Mouse (Mus musculus) thymus, adult 2 months (tissue): ENCODE results near the gene Imp3. TPM values are rescaled to one million over a fixed set of nuclear protein-coding genes. Genes with fewer than 3 reads are reported as not detected.
"Not testable (repeated sequence)": the region's sequence is repeated elsewhere in the genome, so short reads cannot be mapped to it uniquely, and the experiment has no call there.

Experiments
- DNase-seq: peaks from one replicate; pipeline ENCODE4 v3.0.0; 2021
- H3K27ac ChIP-seq: fragments of 200-500 bp; 2 replicates; pipeline ENCODE4 v1.5.1; 2012; ENCODE audit warnings: low read length, control low read depth; ENCODE audit not compliant: control insufficient read depth, insufficient read depth
- H3K27me3 ChIP-seq: fragments of 200-500 bp; 2 replicates; pipeline ENCODE4 v1.6.1; 2012; ENCODE audit warnings: mild to moderate bottlenecking, low read length, moderate library complexity, mixed read lengths; ENCODE audit not compliant: control insufficient read depth, insufficient read depth
- H3K36me3 ChIP-seq: fragments of 200-500 bp; 2 replicates; pipeline ENCODE4 v1.6.1; 2012; ENCODE audit warnings: mild to moderate bottlenecking, low read length, moderate library complexity; ENCODE audit not compliant: control insufficient read depth, insufficient read depth
- H3K4me1 ChIP-seq: fragments of 200-500 bp; replicated peaks from 2 replicates; pipeline ENCODE4 v1.6.1; 2012; ENCODE audit warnings: low read length; ENCODE audit not compliant: control insufficient read depth, insufficient read depth
- H3K4me3 ChIP-seq: fragments of 200-500 bp; 2 replicates; pipeline ENCODE4 v1.5.1; 2012; ENCODE audit warnings: mild to moderate bottlenecking, low read length, control low read depth, moderate library complexity; ENCODE audit not compliant: control insufficient read depth, insufficient read depth
- CTCF ChIP-seq: fragments of 200-500 bp; IDR thresholded peaks from 2 replicates; pipeline ENCODE4 v1.5.1; 2012; ENCODE audit warnings: mild to moderate bottlenecking, control low read depth, low read length, moderate library complexity, borderline replicate concordance; ENCODE audit not compliant: control insufficient read depth, poor library complexity, insufficient read depth; ENCODE audit errors: extremely low read depth
- POLR2A ChIP-seq: fragments of 200-500 bp; IDR thresholded peaks from 2 replicates; pipeline ENCODE4 v1.6.1; 2012; ENCODE audit warnings: mild to moderate bottlenecking, low read length, control low read depth, moderate library complexity; ENCODE audit not compliant: control insufficient read depth, poor library complexity, insufficient read depth; ENCODE audit errors: extremely low read depth
- WGBS: fragments of 180-500 bp; shearing (Covaris S2); methylation state at CpG from one replicate; pipeline ENCODE4 v1.1.7; 2018; 5-methylcytosine and 5-hydroxymethylcytosine counted together
- polyA plus RNA-seq: library from polyadenylated mRNA; depleted of rRNA; stranded (reverse); fragments of >200 nt; gene quantifications from 2 replicates; pipeline ENCODE4 v1.2.3, GENCODE M21; 2012

Imp3 gene
- polyA plus RNA-seq, 1 experiment, result 327 TPM

- no peak for TF ChIP-seq CTCF
- no peak for TF ChIP-seq POLR2A
- H3K4me3 ChIP-seq, result no peak overlapping the region
- no peaks in the 10 kb centered on the region for H3K27me3 ChIP-seq
- H3K27ac ChIP-seq, result no peak overlapping the region
- no peaks in the 10 kb centered on the region for H3K36me3 ChIP-seq
- DNase-seq, result no peak
- 78% methylated on average over 9 of the region's 9 CpGs for WGBS
- no peaks in the 10 kb centered on the region for H3K4me1 ChIP-seq
Measured at GRCm38 (mm10) chr9:56907549-56907948, 29.7 kb upstream of the Imp3 start.

GRCm38 (mm10) chr9:56909991-56910390 lies 27.3 kb upstream of the Imp3 start:
- WGBS, result 47% methylated on average over 4 of the region's 4 CpGs
- not testable (repeated sequence) for H3K27ac ChIP-seq, H3K27me3 ChIP-seq, H3K4me1 ChIP-seq, H3K4me3 ChIP-seq, DNase-seq, H3K36me3 ChIP-seq

GRCm38 (mm10) chr9:56911017-56911416 lies 26.3 kb upstream of the Imp3 start:
- H3K27ac ChIP-seq, result no peak overlapping the region
- WGBS, result 60% methylated on average over 1 of the region's 1 CpGs
- no peaks in the 10 kb centered on the region for H3K36me3 ChIP-seq
- no peak overlapping the region for H3K4me3 ChIP-seq
- TF ChIP-seq POLR2A, result no peak
- no peak for TF ChIP-seq CTCF
- no peaks in the 10 kb centered on the region for H3K27me3 ChIP-seq
- DNase-seq, result no peak
- H3K4me1 ChIP-seq, result no peaks in the 10 kb centered on the region

- no peaks in the 10 kb centered on the region for H3K4me1 ChIP-seq
- TF ChIP-seq CTCF, result no peak
- no peak for TF ChIP-seq POLR2A
- H3K36me3 ChIP-seq, result no peaks in the 10 kb centered on the region
- no peaks in the 10 kb centered on the region for H3K27me3 ChIP-seq
- H3K27ac ChIP-seq, result no peak overlapping the region
- no peak overlapping the region for H3K4me3 ChIP-seq
- DNase-seq, result no peak
- 94% methylated on average over 9 of the region's 9 CpGs for WGBS
Measured at GRCm38 (mm10) chr9:56913991-56914390, 23.3 kb upstream of the Imp3 start.

- 81% methylated on average over 1 of the region's 1 CpGs for WGBS
- H3K36me3 ChIP-seq, result no peaks in the 10 kb centered on the region
- TF ChIP-seq CTCF (no peak), POLR2A (no peak)
- no peak overlapping the region for H3K27ac ChIP-seq
- DNase-seq, result no peak
- H3K4me1 ChIP-seq, result no peaks in the 10 kb centered on the region
- no peaks in the 10 kb centered on the region for H3K27me3 ChIP-seq
- no peak overlapping the region for H3K4me3 ChIP-seq
Measured at GRCm38 (mm10) chr9:56915116-56915515, 22.2 kb upstream of the Imp3 start.

- Histone ChIP-seq H3K36me3 (no peaks in the 10 kb centered on the region), H3K27ac (no peak overlapping the region), H3K4me1 (no peaks in the 10 kb centered on the region), H3K27me3 (no peaks in the 10 kb centered on the region), H3K4me3 (no peak overlapping the region)
- no peak for DNase-seq
- WGBS, result 88% methylated on average over 5 of the region's 5 CpGs
- TF ChIP-seq POLR2A (no peak), CTCF (no peak)
Measured at GRCm38 (mm10) chr9:56915695-56916410, 21.4 kb upstream of the Imp3 start.

- Histone ChIP-seq H3K4me1 (no peaks in the 10 kb centered on the region), H3K4me3 (no peak overlapping the region), H3K27ac (no peak overlapping the region), H3K27me3 (no peaks in the 10 kb centered on the region), H3K36me3 (no peaks in the 10 kb centered on the region)
- 92% methylated on average over 2 of the region's 2 CpGs for WGBS
- no peak for DNase-seq
- TF ChIP-seq POLR2A (no peak), CTCF (no peak)
Measured at GRCm38 (mm10) chr9:56917131-56917530, 20.1 kb upstream of the Imp3 start.
